Mouse (Mus musculus) Patski (cell line): ENCODE data around the gene Mrps23. TPM values are rescaled to one million over a fixed set of nuclear protein-coding genes. Genes with fewer than 3 reads are reported as not detected.
"Not testable (repeated sequence)": the region's sequence is repeated elsewhere in the genome, so short reads cannot be mapped to it uniquely, and the experiment has no call there.

Source experiments
- ATAC-seq: fragments of 100-300 bp; one replicate; pipeline ENCODE4 v1.8.0; 2021
- CTCF ChIA-PET: fragments of 350-600 bp; sonication (Branson Sonifier 250); formaldehyde crosslinking; loops from one replicate; lab custom pipeline; 2022; ENCODE audit warnings: inconsistent platforms; lab: Charles Lee
- POLR2A ChIA-PET: fragments of 350-600 bp; sonication (Branson Sonifier 250); formaldehyde crosslinking; loops from one replicate; lab custom pipeline; 2022; ENCODE audit warnings: antibody characterized with exemption, inconsistent platforms; lab: Charles Lee
- DNase-seq: peaks from one replicate; pipeline ENCODE4 v3.0.0-alpha.2; 2011; ENCODE audit warnings: low read depth, low spot score
- H3K27me3 ChIP-seq: fragments of 371-371 bp; one replicate; pipeline ENCODE4 v1.5.1; 2021
- CTCF ChIP-seq: fragments of 100-300 bp; IDR thresholded peaks from one replicate; pipeline ENCODE4 v1.5.1; 2021
- in situ Hi-C: fragments of 300-500 bp; cut with MboI; formaldehyde crosslinking; loops from 3 replicates; pipeline ENCODE4 v1.11.1; 2018; ENCODE audit warnings: low pct_unique_long_range_greater_than_20kb, mixed read lengths
- polyA plus RNA-seq: library from polyadenylated mRNA; unstranded; gene quantifications from one replicate; pipeline ENCODE4 v1.2.3, GENCODE M21; 2021

Gene Mrps23
- polyA plus RNA-seq, 1 experiment from 2014 or later = 105 TPM

DNA sequence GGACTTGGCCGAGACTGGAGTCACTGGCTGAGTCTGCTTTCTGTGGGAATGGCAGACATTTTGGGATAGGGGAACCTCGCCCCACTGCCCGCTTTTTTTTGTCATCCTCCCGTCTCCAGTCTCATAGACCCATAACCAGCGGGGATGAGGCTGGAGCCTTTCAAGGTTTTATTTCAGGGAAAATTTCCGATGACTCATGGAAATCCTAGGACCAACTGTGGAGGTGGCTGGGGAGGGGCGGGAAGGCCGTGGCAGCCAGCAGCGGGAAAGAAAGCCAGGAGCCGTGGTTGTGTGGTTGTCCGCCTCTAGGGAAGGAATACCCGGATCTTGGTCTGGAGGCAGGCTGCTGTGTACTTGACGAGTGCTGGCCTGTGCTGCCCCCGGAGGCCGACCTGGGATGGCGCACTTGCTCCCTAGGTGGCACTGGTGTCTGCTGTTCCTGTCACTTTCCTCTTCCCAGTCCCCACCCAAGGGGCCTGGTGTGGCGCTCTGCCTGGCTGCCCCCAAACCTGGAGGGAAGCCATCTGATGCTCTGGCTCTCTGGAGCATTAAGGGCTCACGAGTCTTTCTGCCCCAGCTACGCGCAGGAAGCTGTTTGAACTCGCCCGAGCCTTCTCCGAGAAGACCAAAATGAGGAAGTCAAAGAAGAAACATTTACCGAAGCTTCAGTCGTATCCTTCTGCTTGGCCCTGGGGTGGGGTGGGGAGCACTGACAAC is 16.6 kb upstream of the Mrps23 start:
- ChIA-PET POLR2A (interaction anchor here (1.0 to 1.7 kb wide), 7 partner anchors 14 to 199 kb away, joined by 3 to 6 read pairs (median 5); no protein-coding TSS in a partner anchor), CTCF (interaction anchor here (0.7 to 1.9 kb wide), 7 partner anchors 10 to 128 kb away, joined by 3 to 6 read pairs (median 4); no protein-coding TSS in a partner anchor)
- DNase-seq (peak; percentile 68), ATAC-seq (peak; percentile 84)
- peak; percentile 98 for TF ChIP-seq CTCF
- in situ Hi-C loops = no loop called here
- no peaks in the 10 kb centered on the region for H3K27me3 ChIP-seq

DNA sequence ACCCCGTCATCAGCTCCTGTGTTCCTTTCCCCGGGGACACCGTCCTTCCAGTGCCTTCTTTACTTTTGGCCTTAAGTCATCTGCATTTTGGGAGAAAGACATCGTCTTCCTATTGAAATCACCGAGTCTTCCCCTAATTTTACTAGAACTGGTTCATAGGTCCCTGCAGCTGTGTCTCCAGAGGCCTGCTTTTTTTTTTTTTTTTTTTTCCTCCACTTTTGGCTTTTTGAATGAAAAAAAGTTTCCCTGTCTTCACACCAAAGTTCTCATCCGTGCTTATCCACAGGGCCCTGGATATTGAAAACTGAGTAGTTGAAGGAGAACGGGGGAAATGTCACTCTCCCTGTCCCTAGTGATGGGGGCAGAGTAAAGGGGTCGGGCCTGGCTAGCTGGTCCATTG is 16.0 kb upstream of the Mrps23 start:
- in situ Hi-C loops = no loop called here
- TF ChIP-seq CTCF = no peak
- POLR2A ChIA-PET = interaction anchor here (1.0 to 1.7 kb wide), 4 partner anchors 27 to 200 kb away, joined by 3 to 5 read pairs (median 4); no protein-coding TSS in a partner anchor
- DNase-seq (no peak), ATAC-seq (no peak)
- no peaks in the 10 kb centered on the region for H3K27me3 ChIP-seq
- CTCF ChIA-PET = interaction anchor here (0.6 to 1.9 kb wide), 7 partner anchors 9 to 133 kb away, joined by 3 to 6 read pairs (median 4); no protein-coding TSS in a partner anchor

DNA sequence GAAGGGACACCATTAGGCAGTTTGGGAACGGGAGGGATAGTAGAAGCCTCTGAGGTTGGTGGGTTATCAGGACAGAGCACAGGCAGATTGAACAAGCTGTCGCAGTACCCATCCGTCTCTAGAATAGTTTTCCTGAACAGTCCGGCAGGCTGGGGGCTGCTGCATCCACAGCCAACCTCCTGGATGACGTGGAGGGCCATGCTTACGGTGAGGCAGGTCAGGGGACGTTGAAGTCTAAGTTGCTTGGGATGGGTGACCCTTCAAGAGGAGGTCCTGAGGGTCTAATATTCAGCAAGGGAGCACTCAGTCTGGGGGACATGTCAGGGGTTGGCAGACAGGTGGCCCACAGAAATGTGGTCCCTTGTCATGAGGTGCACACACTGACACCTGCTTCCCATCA is 15.6 kb upstream of the Mrps23 start:
- DNase-seq (no peak), ATAC-seq (no peak)
- no peak for TF ChIP-seq CTCF
- POLR2A ChIA-PET = interaction anchor here (1.0 to 1.7 kb wide), 4 partner anchors 27 to 201 kb away, joined by 3 to 5 read pairs (median 4); no protein-coding TSS in a partner anchor
- in situ Hi-C loops = no loop called here
- CTCF ChIA-PET = interaction anchor here (0.6 to 1.9 kb wide), 6 partner anchors 9 to 133 kb away, joined by 3 to 6 read pairs (median 4); no protein-coding TSS in a partner anchor
- H3K27me3 ChIP-seq = no peaks in the 10 kb centered on the region

DNA sequence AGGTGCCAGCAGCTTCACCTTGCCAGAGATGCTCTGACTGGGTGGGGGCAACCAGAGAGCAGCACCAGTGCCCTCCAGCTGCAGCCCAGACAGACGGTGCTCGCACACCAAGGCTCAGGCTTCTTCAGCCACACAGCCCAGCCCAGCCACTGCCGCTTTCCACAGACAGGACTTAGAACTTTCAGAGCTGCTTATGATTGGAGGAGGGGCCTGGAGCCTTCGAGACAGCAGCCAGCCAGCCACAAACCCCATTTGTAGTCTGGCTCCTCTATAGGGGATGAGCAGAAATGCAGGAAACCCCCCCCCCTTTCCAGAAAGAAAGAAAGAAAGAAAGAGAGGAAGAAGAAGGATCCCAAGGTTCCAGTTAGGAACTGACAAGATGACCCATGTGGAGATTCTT is 11.6 kb upstream of the Mrps23 start:
- DNase-seq (no peak), ATAC-seq (no peak)
- in situ Hi-C loops = no loop called here
- ChIA-PET POLR2A (interaction anchor here (1.1 to 1.5 kb wide), 2 partner anchors 122 to 140 kb away, joined by 3 read pairs; no protein-coding TSS in a partner anchor), CTCF (interaction anchor here (1.6 to 2.1 kb wide), 2 partner anchors 131 to 134 kb away, joined by 5 to 8 read pairs; no protein-coding TSS in a partner anchor)
- no peak for TF ChIP-seq CTCF
- no peaks in the 10 kb centered on the region for H3K27me3 ChIP-seq

DNA sequence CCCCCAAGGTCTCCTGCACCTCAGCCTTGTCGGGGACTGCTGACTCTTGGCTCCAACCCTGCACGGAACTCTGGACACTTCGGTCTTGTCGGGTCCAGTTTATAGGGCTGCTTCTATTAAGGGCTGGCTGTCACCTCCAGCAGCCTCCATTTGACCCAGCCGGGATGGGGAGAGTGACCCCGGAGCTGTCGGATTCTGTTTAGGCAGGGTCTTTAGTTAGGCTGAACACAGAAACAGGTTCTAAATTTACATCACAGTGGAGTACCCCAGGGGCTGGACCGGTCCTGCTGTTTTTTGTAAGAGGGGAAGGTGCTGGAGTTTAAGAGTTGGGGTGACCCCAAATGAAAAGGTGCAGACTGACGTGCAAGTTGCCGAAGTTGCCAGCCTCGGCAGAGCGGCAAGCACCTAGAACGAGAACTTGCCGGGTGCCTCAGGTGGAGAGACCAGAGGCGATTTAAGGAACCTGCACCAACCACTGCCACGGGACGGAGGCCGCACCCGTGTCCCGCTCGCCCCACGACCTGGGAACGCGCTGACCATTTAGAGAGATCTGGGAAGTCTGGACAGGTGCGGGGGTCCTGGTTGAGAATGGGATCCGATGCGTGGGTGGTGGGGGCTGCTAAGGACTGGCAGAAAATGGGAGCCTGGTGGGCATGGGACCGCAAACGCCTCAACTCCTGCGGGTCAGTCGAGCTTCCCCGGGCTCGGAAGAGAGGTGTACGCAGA is 10.9 kb upstream of the Mrps23 start:
- H3K27me3 ChIP-seq = no peaks in the 10 kb centered on the region
- DNase-seq (no peak), ATAC-seq (no peak)
- TF ChIP-seq CTCF = no peak
- POLR2A ChIA-PET = interaction anchor here (1.0 to 1.2 kb wide), 2 partner anchors 12 to 129 kb away, joined by 4 read pairs; no protein-coding TSS in a partner anchor
- CTCF ChIA-PET = interaction anchor here (0.7 to 2.1 kb wide), 4 partner anchors 127 to 226 kb away, joined by 3 to 8 read pairs (median 4); no protein-coding TSS in a partner anchor
- in situ Hi-C loops = no loop called here

DNA sequence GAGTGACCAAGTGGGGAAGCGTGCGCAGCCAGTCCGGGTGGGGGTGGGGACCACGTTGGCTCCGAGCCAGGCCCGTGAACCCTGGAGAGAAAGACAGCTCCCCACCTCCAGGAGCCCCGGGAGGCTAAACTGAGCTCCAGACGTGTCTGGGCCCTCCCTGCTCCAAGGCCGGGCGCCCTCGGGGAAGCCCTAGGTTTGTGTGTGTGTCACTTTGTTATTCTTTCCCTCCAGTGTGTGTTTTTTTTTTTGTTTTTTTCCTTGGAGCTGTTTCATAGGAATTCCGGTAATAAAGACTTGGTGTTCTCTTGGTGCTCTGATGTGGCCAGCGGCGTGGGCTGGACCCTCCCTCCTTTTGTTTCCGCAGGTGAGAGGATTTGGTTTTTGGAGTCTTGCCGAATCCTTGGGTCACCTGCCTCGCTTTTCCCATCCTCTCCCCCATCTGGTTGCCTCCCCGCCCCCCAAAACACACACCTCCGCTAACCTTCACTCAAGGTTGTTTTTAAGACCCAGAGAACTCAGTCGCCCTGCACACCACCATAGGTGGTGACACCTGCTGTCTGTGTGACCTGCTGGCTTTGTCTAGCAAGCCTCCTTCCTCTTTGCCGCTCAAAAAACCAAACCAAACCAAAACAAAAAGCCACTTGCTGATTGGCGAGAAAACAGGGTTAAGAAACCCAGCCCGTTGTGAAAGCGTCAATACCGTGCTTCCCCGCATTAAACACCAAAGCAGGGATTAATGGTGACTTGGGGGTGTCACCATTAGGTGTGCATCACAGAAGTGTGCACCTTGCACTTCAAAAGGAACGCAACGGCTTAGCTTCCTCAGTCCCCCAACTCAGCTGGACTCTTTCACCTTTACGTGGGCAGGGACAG is 10.1 kb upstream of the Mrps23 start:
- ChIA-PET POLR2A (interaction anchor here (0.7 to 2.1 kb wide), 4 partner anchors 13 to 140 kb away, joined by 3 to 9 read pairs (median 4); no protein-coding TSS in a partner anchor), CTCF (interaction anchor here (0.7 to 4.9 kb wide), 7 partner anchors 21 to 226 kb away, joined by 3 to 58 read pairs (median 3); no protein-coding TSS in a partner anchor)
- no peak for ATAC-seq
- TF ChIP-seq CTCF = no peak
- in situ Hi-C loops = no loop called here
- H3K27me3 ChIP-seq = no peaks in the 10 kb centered on the region
- no peak for DNase-seq

DNA sequence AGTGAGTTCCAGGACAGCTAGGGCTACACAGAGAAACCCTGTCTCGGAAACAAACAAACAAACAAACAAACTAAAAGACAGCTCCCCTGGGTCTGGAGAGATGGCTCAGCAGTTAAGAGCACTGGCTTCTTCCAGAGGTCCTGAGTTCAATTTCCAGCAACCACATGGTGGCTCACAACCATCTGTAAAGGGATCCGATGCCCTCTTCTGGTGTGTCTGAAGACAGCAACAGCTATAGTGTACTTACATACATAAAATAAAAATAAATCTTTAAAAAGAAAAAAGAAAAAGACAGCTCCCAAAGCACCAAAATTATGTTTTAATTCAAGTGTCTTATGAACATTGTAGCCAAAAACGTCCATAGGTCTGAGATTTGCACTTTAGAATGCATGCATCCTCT is 8.5 kb upstream of the Mrps23 start:
- POLR2A ChIA-PET = interaction anchor here (2.1 kb wide), 1 partner anchor 141 kb away, joined by 9 read pairs; no protein-coding TSS in a partner anchor
- DNase-seq, H3K27me3 ChIP-seq, ATAC-seq: not testable (repeated sequence)
- peak; percentile 55 for TF ChIP-seq CTCF
- CTCF ChIA-PET = interaction anchor here (0.6 to 4.9 kb wide), 10 partner anchors 31 to 227 kb away, joined by 3 to 58 read pairs (median 8); no protein-coding TSS in a partner anchor
- in situ Hi-C loops = loop anchor here (5.0 kb wide), 2 partner anchors 138 to 218 kb away; no protein-coding TSS in a partner anchor

DNA sequence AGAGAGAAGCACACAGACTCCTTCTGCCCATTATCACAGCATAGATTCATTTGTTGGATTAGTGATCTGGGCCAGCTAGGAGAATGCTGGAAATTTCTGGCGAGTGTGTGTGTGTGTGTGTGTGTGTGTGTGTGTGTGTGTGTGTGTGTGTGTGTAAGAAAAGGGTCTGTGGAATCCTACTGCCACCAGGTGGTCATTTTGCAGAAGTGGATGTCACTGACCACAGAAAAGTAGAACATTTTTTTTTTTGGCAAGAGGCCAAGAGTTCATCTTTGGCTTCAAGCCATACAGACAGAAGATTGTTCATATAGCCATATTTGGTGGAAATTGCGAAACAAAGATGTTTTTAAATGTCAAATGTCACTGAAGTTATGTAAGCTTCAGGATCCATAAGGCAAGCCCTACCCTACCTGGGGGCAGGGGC is 7.0 kb upstream of the Mrps23 start:
- in situ Hi-C loops = loop anchor here (5.0 kb wide), 2 partner anchors 140 to 220 kb away; no protein-coding TSS in a partner anchor
- ChIA-PET CTCF (interaction anchor here (0.8 to 4.9 kb wide), 18 partner anchors 9 to 625 kb away, joined by 3 to 58 read pairs (median 7); no protein-coding TSS in a partner anchor), POLR2A (interaction anchor here (0.6 to 1.2 kb wide), 6 partner anchors 36 to 230 kb away, joined by 3 to 7 read pairs (median 4); no protein-coding TSS in a partner anchor)
- ATAC-seq = no peak
- peak; percentile 57 for TF ChIP-seq CTCF
- no peak for DNase-seq
- H3K27me3 ChIP-seq = no peaks in the 10 kb centered on the region

DNA sequence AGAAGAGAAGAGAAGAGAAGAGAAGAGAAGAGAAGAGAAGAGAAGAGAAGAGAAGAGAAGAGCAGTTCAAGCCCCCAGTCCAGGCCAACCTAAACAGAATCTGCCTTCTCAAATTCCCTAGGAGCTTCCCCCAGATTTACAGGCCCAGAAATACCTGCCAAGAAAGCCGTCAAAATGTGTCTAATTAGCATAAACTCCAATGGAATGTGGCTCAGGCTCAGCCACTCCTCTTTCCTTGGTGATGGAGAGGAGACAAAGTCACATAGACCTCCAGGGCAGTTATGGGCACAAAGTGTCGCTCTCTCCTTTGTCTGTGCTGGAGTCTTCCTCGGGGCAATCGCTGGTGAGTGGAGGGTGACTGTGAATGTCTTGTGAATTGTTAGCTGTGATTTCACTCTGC is 6.0 kb upstream of the Mrps23 start:
- DNase-seq (no peak), ATAC-seq (no peak)
- ChIA-PET CTCF (interaction anchor here (1.0 to 4.9 kb wide), 8 partner anchors 9 to 230 kb away, joined by 3 to 58 read pairs (median 8); no protein-coding TSS in a partner anchor), POLR2A (interaction anchor here (0.9 to 1.2 kb wide), 2 partner anchors 145 to 231 kb away, joined by 4 read pairs; no protein-coding TSS in a partner anchor)
- no peaks in the 10 kb centered on the region for H3K27me3 ChIP-seq
- no peak for TF ChIP-seq CTCF
- in situ Hi-C loops = loop anchor here (5.0 kb wide), 2 partner anchors 141 to 221 kb away; no protein-coding TSS in a partner anchor
